Mouse (Mus musculus) ES-Bruce4 (cell line): ENCODE results near the gene Gpr68.

ENCODE experiments used
- EP300 ChIP-seq: IDR thresholded peaks from 2 replicates; pipeline ENCODE4 v1.6.1; 2011; ENCODE audit warnings: low read depth, low read length; ENCODE audit not compliant: insufficient read depth
- POLR2A ChIP-seq: IDR thresholded peaks from one replicate; pipeline ENCODE4 v1.8.1; 2011; ENCODE audit warnings: low read length; ENCODE audit not compliant: insufficient read depth

- TF ChIP-seq POLR2A (no peak), EP300 (no peak)
Observed at GRCm38 (mm10) chr12:100846566-100846965, 61.4 kb downstream of the Gpr68 start.
